24 mouse cellular contexts compared by ENCODE assay signal in the genomic region with DNA sequence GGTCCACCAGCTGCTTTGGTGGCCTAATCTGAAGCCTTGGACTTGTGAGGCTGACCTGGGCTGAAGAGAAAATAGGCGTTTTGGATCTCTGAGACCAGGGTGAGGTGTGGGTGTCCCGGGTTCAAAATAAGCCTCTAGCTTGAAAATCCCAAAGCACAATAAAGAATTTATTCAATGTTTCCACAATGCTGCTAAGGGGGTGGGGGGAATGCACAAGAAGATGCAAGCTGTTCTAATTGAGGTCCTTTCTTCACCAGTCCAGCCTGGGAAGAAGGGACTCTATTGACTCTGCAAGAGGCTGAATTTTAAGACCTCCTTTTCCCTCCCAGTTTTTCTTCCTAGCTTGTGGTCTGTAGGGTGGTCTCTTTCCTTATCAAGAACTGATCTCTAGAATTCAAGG. TPM values are rescaled to one million over a fixed set of nuclear protein-coding genes. Genes with fewer than 3 reads are reported as not detected.
DNase-seq lines count a peak whose midpoint lies in the region; ATAC-seq lines count a peak whose summit lies in the region.
"Had no signal": no experiment of that assay in that cellular context is flagged by ENCODE, and none has a peak within 500 bp of the region (broad histone marks: within the 10 kb centered on the region; RNA-seq: fewer than 3 reads in every experiment).

No protein-coding gene starts in this region.

- H3K27me3 ChIP-seq in kidney, embryonic 15.5 days = peaks cover 88% of the 10 kb centered on the region
- peaks cover 100% of the 10 kb centered on the region for H3K27me3 ChIP-seq in limb, embryonic 10.5 days (ENCODE audit: low read depth, poor library complexity, severe bottlenecking)
- peaks cover 99% of the 10 kb centered on the region for H3K27me3 ChIP-seq in limb, embryonic 13.5 days
- H3K27me3 ChIP-seq in neural tube, embryonic 13.5 days = peaks cover 99% of the 10 kb centered on the region

- H3K4me2 ChIP-seq in kidney, embryonic 15.5 days = peak overlapping the region; percentile 36; the same call in 1 of the 2 replicates
- peak overlapping the region; percentile 46 for H3K4me2 ChIP-seq in limb, embryonic 13.5 days (replicated peaks)
- peak overlapping the region; percentile 46 for H3K4me2 ChIP-seq in neural tube, embryonic 13.5 days
- H3K4me2 ChIP-seq: embryonic facial prominence, embryonic 12.5 days; forebrain, embryonic 15.5 days; heart, embryonic 12.5 days; hindbrain, embryonic 12.5 days had no signal

- no peaks in the 10 kb centered on the region for H3K9me3 ChIP-seq in kidney, embryonic 15.5 days (replicated peaks)
- no peaks in the 10 kb centered on the region for H3K9me3 ChIP-seq in limb, embryonic 10.5 days (replicated peaks)
- H3K9me3 ChIP-seq in limb, embryonic 13.5 days = no peaks in the 10 kb centered on the region
- no peaks in the 10 kb centered on the region for H3K9me3 ChIP-seq in neural tube, embryonic 13.5 days
- H3K9me3 ChIP-seq: embryonic facial prominence, embryonic 12.5 days; forebrain, embryonic 15.5 days; heart, embryonic 12.5 days; hindbrain, embryonic 12.5 days had no signal

- H3K9ac ChIP-seq in kidney, embryonic 15.5 days = no peak overlapping the region
- no peak overlapping the region for H3K9ac ChIP-seq in limb, embryonic 13.5 days
- H3K9ac ChIP-seq in neural tube, embryonic 13.5 days = peak overlapping the region; percentile 64
- H3K9ac ChIP-seq: embryonic facial prominence, embryonic 12.5 days; forebrain, embryonic 15.5 days; heart, embryonic 12.5 days; hindbrain, embryonic 12.5 days had no signal

- no peak overlapping the region for H3K4me3 ChIP-seq in kidney, embryonic 15.5 days (replicated peaks)
- H3K4me3 ChIP-seq in limb, embryonic 10.5 days = peak overlapping the region; percentile 40
- peak overlapping the region; percentile 28 for H3K4me3 ChIP-seq in limb, embryonic 13.5 days
- H3K4me3 ChIP-seq in neural tube, embryonic 13.5 days = peak overlapping the region; percentile 28
- H3K4me3 ChIP-seq: embryonic facial prominence, embryonic 12.5 days; forebrain, embryonic 15.5 days; heart, embryonic 12.5 days; hindbrain, embryonic 12.5 days had no signal

- H3K36me3 ChIP-seq in kidney, embryonic 15.5 days = no peaks in the 10 kb centered on the region
- H3K36me3 ChIP-seq in limb, embryonic 10.5 days = no peaks in the 10 kb centered on the region
- no peaks in the 10 kb centered on the region for H3K36me3 ChIP-seq in limb, embryonic 13.5 days
- H3K36me3 ChIP-seq in neural tube, embryonic 13.5 days = no peaks in the 10 kb centered on the region
- H3K36me3 ChIP-seq: embryonic facial prominence, embryonic 12.5 days; forebrain, embryonic 15.5 days; heart, embryonic 12.5 days; hindbrain, embryonic 12.5 days had no signal

- peaks cover 32% of the 10 kb centered on the region for H3K4me1 ChIP-seq in kidney, embryonic 15.5 days
- H3K4me1 ChIP-seq in limb, embryonic 10.5 days = peaks cover 32% of the 10 kb centered on the region
- H3K4me1 ChIP-seq in limb, embryonic 13.5 days = peaks cover 25% of the 10 kb centered on the region
- H3K4me1 ChIP-seq in neural tube, embryonic 13.5 days (replicated peaks) = no peaks in the 10 kb centered on the region
- H3K4me1 ChIP-seq: forebrain, embryonic 15.5 days; hindbrain, embryonic 12.5 days had no signal

- no peak overlapping the region for H3K27ac ChIP-seq in kidney, embryonic 15.5 days
- H3K27ac ChIP-seq in limb, embryonic 10.5 days = peak overlapping the region; percentile 93
- H3K27ac ChIP-seq in limb, embryonic 13.5 days = no peak overlapping the region
- H3K27ac ChIP-seq in neural tube, embryonic 13.5 days (replicated peaks) = peak overlapping the region; percentile 39
- H3K27ac ChIP-seq: embryonic facial prominence, embryonic 12.5 days; forebrain, embryonic 15.5 days; hindbrain, embryonic 12.5 days; hindbrain, postnatal 0 days had no signal

- no peak for DNase-seq in kidney, postnatal 14 days
- DNase-seq in limb, embryonic 10.5 days (ENCODE audit: low spot score) = no peak
- no peak for DNase-seq in urinary bladder, postnatal 14 days (ENCODE audit: low spot score)
- no peak for DNase-seq in frontal cortex, postnatal 10 days (ENCODE audit: low spot score in 2 of 2)
- DNase-seq: adrenal gland, adult 8-10 months; adrenal gland, postnatal 36 days; cerebellum, adult 2 months; cerebellum, postnatal 10 days; gastrocnemius, postnatal 14 days had no signal

- ATAC-seq in kidney, embryonic 15.5 days (replicated peaks; ENCODE audit: low FRiP score) = no peak
- no peak for ATAC-seq in limb, embryonic 13.5 days (ENCODE audit: low FRiP score, low read depth)
- ATAC-seq in neural tube, embryonic 13.5 days (ENCODE audit: low read depth) = no peak
- no peak for ATAC-seq in megakaryocyte, adult 5-6 weeks (ENCODE audit: poor library complexity, severe bottlenecking)
- ATAC-seq: forebrain, embryonic 15.5 days; hindbrain, postnatal 0 days had no signal

- 32% methylated on average over 2 of the region's 2 CpGs for WGBS in kidney, embryonic 15.5 days
- 8% methylated on average over 2 of the region's 2 CpGs for WGBS in limb, embryonic 10.5 days
- 6% methylated on average over 2 of the region's 2 CpGs for WGBS in limb, embryonic 13.5 days
- WGBS in neural tube, embryonic 13.5 days = 10% methylated on average over 2 of the region's 2 CpGs

RNA-seq across cellular contexts. Expression of a gene that starts 3.4 kb away (rescaled TPM):
- 1.7 and 2.9 TPM in 2 replicates for polyA plus RNA-seq in kidney, embryonic 15.5 days (2015; fragmentation: Nextera tagmentation; extraction: Ambion mirVana)
- 2.4 and 4.7 TPM in 2 replicates for polyA plus RNA-seq in limb, embryonic 10.5 days (2016; fragmentation: Nextera tagmentation; extraction: Ambion mirVana)
- polyA plus RNA-seq in limb, embryonic 13.5 days (2015; fragmentation: Nextera tagmentation; extraction: Ambion mirVana) = 2.1 and 2.6 TPM in 2 replicates
- 2.6 and 3.8 TPM in 2 replicates for polyA plus RNA-seq in neural tube, embryonic 13.5 days (2015; fragmentation: Nextera tagmentation; extraction: Ambion mirVana)
- total RNA-seq in megakaryocyte, adult 5-6 weeks (2015) = not detected in 2 replicates
- total RNA-seq in megakaryocyte, adult 5-6 weeks (2017) = not detected in 2 replicates
- total RNA-seq: adrenal gland, adult 8-10 months; adrenal gland, postnatal 36 days; ES-E14; granulocyte monocyte progenitor cell, adult 5-6 weeks; heart, adult 8-10 months; heart, postnatal 25 days; hindbrain, postnatal 0 days had no signal
- polyA plus RNA-seq: cerebellum, adult 2 months; embryonic facial prominence, embryonic 12.5 days; forebrain, embryonic 11.5 days; forebrain, embryonic 15.5 days; heart, embryonic 12.5 days; heart, embryonic 16.5 days; hindbrain, embryonic 12.5 days; hindbrain, postnatal 0 days had no signal

RNA-seq across cellular contexts. Expression of a gene that starts 14.3 kb away (rescaled TPM):
- polyA plus RNA-seq in kidney, embryonic 15.5 days (2015; fragmentation: Nextera tagmentation; extraction: Ambion mirVana) = not detected in 2 replicates
- 0.36 TPM in 1 of 2 replicates, not detected in the other for polyA plus RNA-seq in limb, embryonic 10.5 days (2016; fragmentation: Nextera tagmentation; extraction: Ambion mirVana)
- polyA plus RNA-seq in limb, embryonic 13.5 days (2015; fragmentation: Nextera tagmentation; extraction: Ambion mirVana) = 2.8 and 3.1 TPM in 2 replicates
- 7.8 and 12.0 TPM in 2 replicates for polyA plus RNA-seq in neural tube, embryonic 13.5 days (2015; fragmentation: Nextera tagmentation; extraction: Ambion mirVana)
- not detected in 2 replicates for total RNA-seq in megakaryocyte, adult 5-6 weeks (2015)
- total RNA-seq in megakaryocyte, adult 5-6 weeks (2017) = not detected in 2 replicates
- total RNA-seq: adrenal gland, adult 8-10 months; adrenal gland, postnatal 36 days; granulocyte monocyte progenitor cell, adult 5-6 weeks; heart, adult 8-10 months; heart, postnatal 25 days; hindbrain, postnatal 0 days had no signal
- polyA plus RNA-seq: cerebellum, adult 2 months; embryonic facial prominence, embryonic 12.5 days; forebrain, embryonic 11.5 days; forebrain, embryonic 15.5 days; heart, embryonic 12.5 days; heart, embryonic 16.5 days; hindbrain, embryonic 12.5 days; hindbrain, postnatal 0 days had no signal

RNA-seq across cellular contexts. Expression of a gene that starts 15.7 kb away (rescaled TPM):
- 52.4 and 53.5 TPM in 2 replicates for polyA plus RNA-seq in kidney, embryonic 15.5 days (2015; fragmentation: Nextera tagmentation; extraction: Ambion mirVana)
- 21.4 and 51.4 TPM in 2 replicates for polyA plus RNA-seq in limb, embryonic 10.5 days (2016; fragmentation: Nextera tagmentation; extraction: Ambion mirVana)
- polyA plus RNA-seq in limb, embryonic 13.5 days (2015; fragmentation: Nextera tagmentation; extraction: Ambion mirVana) = 11.0 and 11.3 TPM in 2 replicates
- 58.5 and 92.4 TPM in 2 replicates for polyA plus RNA-seq in neural tube, embryonic 13.5 days (2015; fragmentation: Nextera tagmentation; extraction: Ambion mirVana)
- total RNA-seq in megakaryocyte, adult 5-6 weeks (2015) = not detected in 2 replicates
- not detected in 2 replicates for total RNA-seq in megakaryocyte, adult 5-6 weeks (2017)
- total RNA-seq: granulocyte monocyte progenitor cell, adult 5-6 weeks; heart, adult 8-10 months; heart, postnatal 25 days; hindbrain, postnatal 0 days had no signal
- polyA plus RNA-seq: cerebellum, adult 2 months; embryonic facial prominence, embryonic 12.5 days; forebrain, embryonic 11.5 days; forebrain, embryonic 15.5 days; heart, embryonic 12.5 days; heart, embryonic 16.5 days; hindbrain, embryonic 12.5 days; hindbrain, postnatal 0 days had no signal

RNA-seq across cellular contexts. Expression of a gene that starts 16.4 kb away (rescaled TPM):
- polyA plus RNA-seq in kidney, embryonic 15.5 days (2015; fragmentation: Nextera tagmentation; extraction: Ambion mirVana) = 3.6 and 4.8 TPM in 2 replicates
- 10.6 and 12.7 TPM in 2 replicates for polyA plus RNA-seq in limb, embryonic 10.5 days (2016; fragmentation: Nextera tagmentation; extraction: Ambion mirVana)
- 5.2 and 6.7 TPM in 2 replicates for polyA plus RNA-seq in limb, embryonic 13.5 days (2015; fragmentation: Nextera tagmentation; extraction: Ambion mirVana)
- polyA plus RNA-seq in neural tube, embryonic 13.5 days (2015; fragmentation: Nextera tagmentation; extraction: Ambion mirVana) = 18.8 and 32.2 TPM in 2 replicates
- not detected in 2 replicates for total RNA-seq in megakaryocyte, adult 5-6 weeks (2015)
- not detected in 2 replicates for total RNA-seq in megakaryocyte, adult 5-6 weeks (2017)
- total RNA-seq: granulocyte monocyte progenitor cell, adult 5-6 weeks; heart, postnatal 25 days had no signal
- polyA plus RNA-seq: forebrain, embryonic 11.5 days; forebrain, embryonic 15.5 days had no signal

RNA-seq across cellular contexts. Expression of a gene that starts 25.4 kb away (rescaled TPM):
- 10.0 and 10.7 TPM in 2 replicates for polyA plus RNA-seq in kidney, embryonic 15.5 days (2015; fragmentation: Nextera tagmentation; extraction: Ambion mirVana)
- 4.4 and 6.9 TPM in 2 replicates for polyA plus RNA-seq in limb, embryonic 10.5 days (2016; fragmentation: Nextera tagmentation; extraction: Ambion mirVana)
- polyA plus RNA-seq in limb, embryonic 13.5 days (2015; fragmentation: Nextera tagmentation; extraction: Ambion mirVana) = 1.7 and 2.1 TPM in 2 replicates
- polyA plus RNA-seq in neural tube, embryonic 13.5 days (2015; fragmentation: Nextera tagmentation; extraction: Ambion mirVana) = 40.9 and 43.4 TPM in 2 replicates
- total RNA-seq in megakaryocyte, adult 5-6 weeks (2015) = not detected in 2 replicates
- total RNA-seq in megakaryocyte, adult 5-6 weeks (2017) = not detected in 2 replicates
- total RNA-seq: granulocyte monocyte progenitor cell, adult 5-6 weeks; heart, adult 8-10 months; heart, postnatal 25 days; hindbrain, postnatal 0 days had no signal
- polyA plus RNA-seq: cerebellum, adult 2 months; embryonic facial prominence, embryonic 12.5 days; forebrain, embryonic 11.5 days; forebrain, embryonic 15.5 days; heart, embryonic 12.5 days; heart, embryonic 16.5 days; hindbrain, embryonic 12.5 days; hindbrain, postnatal 0 days had no signal

Comparison
In these comparisons a context has a peak if more than half of its experiments do, and no peak if none do; other contexts are left out.
1. H3K27ac ChIP-seq: peak in limb, embryonic 10.5 days (single experiment) and neural tube, embryonic 13.5 days (single experiment); none in kidney, embryonic 15.5 days (single experiment) and limb, embryonic 13.5 days (single experiment).
2. Peak in every context shown above with its lines, with median percentiles within 50 percentile points of each other: H3K4me2 ChIP-seq.